Mouse (Mus musculus) E14TG2a.4 (cell line): ENCODE data around the gene Ccdc171.

Experiments
- CTCF ChIP-seq: conservative IDR thresholded peaks from 2 replicates; pipeline ENCODE4 v1.5.1; 2014; ENCODE audit warnings: low read length
- NANOG ChIP-seq: IDR thresholded peaks from 2 replicates; pipeline ENCODE4 v1.6.1; 2014; ENCODE audit warnings: borderline replicate concordance, low read length, mixed read lengths
- POU5F1 ChIP-seq: IDR thresholded peaks from 2 replicates; pipeline ENCODE4 v1.6.1; 2014; ENCODE audit warnings: low read length, borderline replicate concordance

GRCm38 (mm10) chr4:83719816-83720215 is 194.5 kb downstream of the Ccdc171 start:
- TF ChIP-seq CTCF (no peak), POU5F1 (no peak), NANOG (no peak)
